Mouse (Mus musculus) midbrain, postnatal 0 days (tissue): Measurements from ENCODE around the gene Serinc5. TPM values are rescaled to one million over a fixed set of nuclear protein-coding genes. Genes with fewer than 3 reads are reported as not detected.

Experiments
- ATAC-seq: fragments of 200-750 bp; cut with Nextera tagmentation; 2 replicates; pipeline ENCODE4 v1.8.0; 2017; ENCODE audit warnings: moderate number of reproducible peaks, mild to moderate bottlenecking, moderate TSS enrichment, moderate library complexity; ENCODE audit not compliant: low FRiP score
- DNase-seq: peaks from one replicate; pipeline ENCODE4 v3.0.0-alpha.2; 2015; ENCODE audit warnings: low spot score
- H3K27ac ChIP-seq: fragments of 300-500 bp; sonication (generic); 2 replicates; pipeline ENCODE4 v1.5.1; 2014; ENCODE audit warnings: low read depth, mild to moderate bottlenecking, low read length, mixed read lengths
- H3K27me3 ChIP-seq: fragments of 300-500 bp; sonication (generic); 2 replicates; pipeline ENCODE4 v1.6.1; 2014; ENCODE audit warnings: low read length, control low read depth, mixed read lengths; ENCODE audit not compliant: insufficient read depth
- H3K36me3 ChIP-seq: fragments of 300-500 bp; sonication (generic); 2 replicates; pipeline ENCODE4 v1.6.1; 2014; ENCODE audit warnings: low read length, control low read depth, mixed read lengths; ENCODE audit not compliant: insufficient read depth
- H3K4me1 ChIP-seq: fragments of 300-500 bp; sonication (generic); 2 replicates; pipeline ENCODE4 v1.6.1; 2014; ENCODE audit warnings: mild to moderate bottlenecking, control low read depth, antibody characterized with exemption, low read length, mixed read lengths; ENCODE audit not compliant: insufficient read depth
- H3K4me2 ChIP-seq: fragments of 300-500 bp; sonication (generic); 2 replicates; pipeline ENCODE4 v1.6.1; 2014; ENCODE audit warnings: low read depth, mild to moderate bottlenecking, low read length, mixed read lengths; ENCODE audit not compliant: poor library complexity, severe bottlenecking
- H3K4me3 ChIP-seq: fragments of 300-500 bp; sonication (generic); 2 replicates; pipeline ENCODE4 v1.5.1; 2014; ENCODE audit warnings: low read depth, mild to moderate bottlenecking, low read length, moderate library complexity
- H3K9ac ChIP-seq: fragments of 300-500 bp; sonication (generic); replicated peaks from 2 replicates; pipeline ENCODE4 v1.6.1; 2014; ENCODE audit warnings: mild to moderate bottlenecking, low read length, moderate library complexity, mixed read lengths; ENCODE audit not compliant: poor library complexity, severe bottlenecking
- H3K9me3 ChIP-seq: fragments of 300-500 bp; sonication (generic); 2 replicates; pipeline ENCODE4 v1.6.1; 2016; ENCODE audit warnings: low read length, control low read depth
- CTCF ChIP-seq: IDR thresholded peaks from 2 replicates; pipeline ENCODE4 v1.5.1; 2016; ENCODE audit warnings: antibody characterized with exemption, mild to moderate bottlenecking
- WGBS: fragments of 180-500 bp; shearing (Covaris S2); extraction: QIAGEN DNeasy Blood & Tissue Kit; methylation state at CpG from one replicate; pipeline ENCODE4 v1.1.7; 2014; 5-methylcytosine and 5-hydroxymethylcytosine counted together
- polyA plus RNA-seq: library from polyadenylated mRNA; unstranded; fragments of >200 nt; fragmentation: Nextera tagmentation; extraction: Ambion mirVana; gene quantifications from 2 replicates; pipeline ENCODE4 v1.2.1, GENCODE M21; 2015
- total RNA-seq: library from RNA; depleted of rRNA; stranded (reverse); fragments of >200 nt; gene quantifications from 2 replicates; pipeline ENCODE4 v1.2.3, GENCODE M21; 2014

The Serinc5 gene
- total and polyA plus RNA-seq, 2 experiments from 2014 or later: 13.5 to 38.4 TPM

GRCm38 (mm10) chr13:92611254-92611784 lies 428 bp downstream of the Serinc5 start:
- DNase-seq: peak; percentile 51

GRCm38 (mm10) chr13:92611917-92612316 lies 1.0 kb downstream of the Serinc5 start:
- no peak for TF ChIP-seq CTCF
- H3K27ac ChIP-seq: no peak overlapping the region
- 7% methylated on average over 7 of the region's 7 CpGs for WGBS

More at GRCm38 (mm10) chr13:92611254-92611784, 428 bp downstream of the Serinc5 start:
- Histone ChIP-seq H3K4me3 (peak overlapping the region; percentile 71), H3K9me3 (no peaks in the 10 kb centered on the region), H3K36me3 (no peaks in the 10 kb centered on the region), H3K27me3 (no peaks in the 10 kb centered on the region), H3K27ac (peak overlapping the region; percentile 78), H3K4me2 (peak overlapping the region; percentile 86), H3K9ac (peak overlapping the region; percentile 79), H3K4me1 (peaks cover 11% of the 10 kb centered on the region; the same call in 1 of the 2 replicates)
- under 1% methylated on average over 43 of the region's 43 CpGs for WGBS
- ATAC-seq: peak; percentile 60
- TF ChIP-seq CTCF: no peak

GRCm38 (mm10) chr13:92613094-92613493 lies 2.2 kb downstream of the Serinc5 start:
- H3K4me3 ChIP-seq: peak overlapping the region; percentile 71; the same call in 1 of the 2 replicates

More at GRCm38 (mm10) chr13:92611917-92612316, 1.0 kb downstream of the Serinc5 start:
- no peaks in the 10 kb centered on the region for H3K9me3 ChIP-seq
- peaks cover 11% of the 10 kb centered on the region; the same call in 1 of the 2 replicates for H3K4me1 ChIP-seq
- ATAC-seq: no peak
- peak overlapping the region; percentile 86 for H3K4me2 ChIP-seq
- no peaks in the 10 kb centered on the region for H3K36me3 ChIP-seq
- peak overlapping the region; percentile 79 for H3K9ac ChIP-seq
- H3K4me3 ChIP-seq: peak overlapping the region; percentile 71
- H3K27me3 ChIP-seq: no peaks in the 10 kb centered on the region
- no peak for DNase-seq

GRCm38 (mm10) chr13:92615201-92615600 lies 4.3 kb downstream of the Serinc5 start:
- Histone ChIP-seq H3K27ac (no peak overlapping the region), H3K4me2 (no peak overlapping the region), H3K9me3 (no peaks in the 10 kb centered on the region), H3K4me3 (no peak overlapping the region), H3K9ac (no peak overlapping the region), H3K27me3 (no peaks in the 10 kb centered on the region), H3K4me1 (peaks cover 7% of the 10 kb centered on the region; the same call in 1 of the 2 replicates), H3K36me3 (no peaks in the 10 kb centered on the region)
- DNase-seq (no peak), ATAC-seq (no peak)
- WGBS: 85% methylated on average over 5 of the region's 5 CpGs
- no peak for TF ChIP-seq CTCF

More at GRCm38 (mm10) chr13:92613094-92613493, 2.2 kb downstream of the Serinc5 start:
- no peak for TF ChIP-seq CTCF
- 88% methylated on average over 5 of the region's 5 CpGs for WGBS
- DNase-seq (no peak), ATAC-seq (no peak)
- Histone ChIP-seq H3K4me2 (peak overlapping the region; percentile 86), H3K4me1 (peaks cover 11% of the 10 kb centered on the region; the same call in 1 of the 2 replicates), H3K27ac (no peak overlapping the region), H3K9me3 (no peaks in the 10 kb centered on the region), H3K27me3 (no peaks in the 10 kb centered on the region), H3K36me3 (no peaks in the 10 kb centered on the region), H3K9ac (no peak overlapping the region)

- Histone ChIP-seq H3K27ac (no peak overlapping the region), H3K9me3 (no peaks in the 10 kb centered on the region), H3K4me2 (no peak overlapping the region), H3K36me3 (no peaks in the 10 kb centered on the region), H3K4me3 (no peak overlapping the region), H3K27me3 (no peaks in the 10 kb centered on the region), H3K4me1 (peaks cover 7% of the 10 kb centered on the region; the same call in 1 of the 2 replicates), H3K9ac (no peak overlapping the region)
- DNase-seq (no peak), ATAC-seq (no peak)
- TF ChIP-seq CTCF: no peak
- WGBS: 90% methylated on average over 8 of the region's 8 CpGs
Measured at GRCm38 (mm10) chr13:92616459-92616858, 5.6 kb downstream of the Serinc5 start.

- no peak for DNase-seq
- no peak overlapping the region for H3K27ac ChIP-seq
- 0 out of 2 replicates have a peak, but pooled peaks cover 3% of the 10 kb centered on the region for H3K36me3 ChIP-seq
- 100% methylated on average over 1 of the region's 1 CpGs for WGBS
- H3K4me1 ChIP-seq: no peaks in the 10 kb centered on the region
- no peak overlapping the region for H3K9ac ChIP-seq
- TF ChIP-seq CTCF: no peak
- no peaks in the 10 kb centered on the region for H3K9me3 ChIP-seq
- no peaks in the 10 kb centered on the region for H3K27me3 ChIP-seq
- no peak for ATAC-seq
- no peak overlapping the region for H3K4me3 ChIP-seq
- H3K4me2 ChIP-seq: no peak overlapping the region
Measured at GRCm38 (mm10) chr13:92626196-92626595, 15.3 kb downstream of the Serinc5 start.
